Mouse (Mus musculus) MEL (cell line): ENCODE measurements around the gene Ribc1. TPM values are rescaled to one million over a fixed set of nuclear protein-coding genes. Genes with fewer than 3 reads are reported as not detected.

Source experiments
- polyA plus RNA-seq, 2 experiments: library from polyadenylated mRNA; stranded (reverse) in 1 of 2; unstranded in 1 of 2; fragments of >175 nt in 1 of 2; fragments of >200 nt in 1 of 2; gene quantifications; 2 replicates each; pipeline versions ENCODE4 v1.2.1 to v1.2.4; 2012; ENCODE audit warnings: low replicate concordance in 2 of 2, low read depth in 1 of 2; ENCODE audit not compliant: insufficient read length in 2 of 2, insufficient read depth in 1 of 2, missing spikeins in 1 of 2
- total RNA-seq: library from RNA; depleted of rRNA; stranded (reverse); fragments of 300-350 nt; gene quantifications from 2 replicates; pipeline ENCODE4 v1.2.3, GENCODE M21; 2012; rRNA removed

Ribc1 gene
- total and polyA plus RNA-seq, 3 experiments = 5.3 to 9.8 TPM; not detected in 1

Other genes with a start within 250 kb of the Ribc1 start
- 132 and 164 TPM in 2 replicates for gene Huwe1, start 215.5 kb downstream of the Ribc1 start, total RNA-seq
- gene Huwe1, start 215.5 kb downstream of the Ribc1 start, polyA plus RNA-seq = 100 to 1,000 TPM; 345 to 528 TPM
- gene Hsd17b10, start 14.4 kb downstream of the Ribc1 start, total RNA-seq = 193 and 208 TPM in 2 replicates
- 100 to 1,000 TPM in 1 of 2 experiments, not detected in 1; 217 TPM for gene Hsd17b10, start 14.4 kb downstream of the Ribc1 start, polyA plus RNA-seq
- gene Smc1a, start 133 bp upstream of the Ribc1 start, total RNA-seq = 84.7 and 99.8 TPM in 2 replicates
- 100 to 1,000 TPM; 174 to 188 TPM for gene Smc1a, start 133 bp upstream of the Ribc1 start, polyA plus RNA-seq
- gene Iqsec2, start 128.0 kb upstream of the Ribc1 start, total RNA-seq = 0.19 and 0.39 TPM in 2 replicates
- 1 to 10 TPM in 1 of 2 experiments, not detected in 1; 1.7 TPM for gene Iqsec2, start 128.0 kb upstream of the Ribc1 start, polyA plus RNA-seq
- gene Kdm5c, start 216.7 kb upstream of the Ribc1 start, total RNA-seq = 102 and 107 TPM in 2 replicates
- gene Kdm5c, start 216.7 kb upstream of the Ribc1 start, polyA plus RNA-seq = 100 to 1,000 TPM; 127 to 158 TPM